Mouse (Mus musculus): Measurements from ENCODE around the gene Plg. TPM values are rescaled to one million over a fixed set of nuclear protein-coding genes. Genes with fewer than 3 reads are reported as not detected.

Gene Plg
- polyA plus RNA-seq, 1 experiment from 2014 or later, result 0.20 TPM

DNA sequence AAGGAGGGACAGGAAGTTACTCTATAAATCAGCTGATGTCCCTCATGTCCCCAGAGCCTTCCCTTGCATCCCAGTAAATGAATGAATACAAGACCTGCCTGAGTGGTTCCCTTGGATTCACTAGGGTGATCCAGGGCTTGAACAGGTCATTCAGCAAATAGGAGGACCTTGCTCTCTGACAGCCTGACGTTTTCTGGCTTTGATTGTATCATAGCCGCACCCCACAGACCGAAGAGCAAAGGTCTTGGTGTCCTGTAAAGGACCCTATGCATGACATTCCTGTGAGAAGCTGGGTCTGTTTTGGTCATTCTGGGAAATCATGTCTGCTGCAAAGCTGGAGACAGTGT is 34.5 kb downstream of the Plg start:
- Histone ChIP-seq H3K4me3 (replicated peaks; ENCODE audit: low read length) (no peak overlapping the region), H3K4me1 (replicated peaks; ENCODE audit: control insufficient read depth, insufficient read depth, low read length) (0 out of 2 replicates have a peak, but pooled peaks cover 2% of the 10 kb centered on the region), H3K4me2 (replicated peaks) (no peak overlapping the region), H3K27ac (no peak overlapping the region), H3K27me3 (ENCODE audit: control insufficient read depth, insufficient read depth, low read length) (no peaks in the 10 kb centered on the region), H3K9me3 (ENCODE audit: control insufficient read depth, low read length) (no peaks in the 10 kb centered on the region), H3K36me3 (replicated peaks; ENCODE audit: control insufficient read depth, insufficient read depth) (no peaks in the 10 kb centered on the region), H3K9ac (no peak overlapping the region)
- ATAC-seq (ENCODE audit: low FRiP score) (no peak), DNase-seq (ENCODE audit: low spot score) (no peak)
- WGBS, result 75% methylated on average over 3 of the region's 3 CpGs

DNA sequence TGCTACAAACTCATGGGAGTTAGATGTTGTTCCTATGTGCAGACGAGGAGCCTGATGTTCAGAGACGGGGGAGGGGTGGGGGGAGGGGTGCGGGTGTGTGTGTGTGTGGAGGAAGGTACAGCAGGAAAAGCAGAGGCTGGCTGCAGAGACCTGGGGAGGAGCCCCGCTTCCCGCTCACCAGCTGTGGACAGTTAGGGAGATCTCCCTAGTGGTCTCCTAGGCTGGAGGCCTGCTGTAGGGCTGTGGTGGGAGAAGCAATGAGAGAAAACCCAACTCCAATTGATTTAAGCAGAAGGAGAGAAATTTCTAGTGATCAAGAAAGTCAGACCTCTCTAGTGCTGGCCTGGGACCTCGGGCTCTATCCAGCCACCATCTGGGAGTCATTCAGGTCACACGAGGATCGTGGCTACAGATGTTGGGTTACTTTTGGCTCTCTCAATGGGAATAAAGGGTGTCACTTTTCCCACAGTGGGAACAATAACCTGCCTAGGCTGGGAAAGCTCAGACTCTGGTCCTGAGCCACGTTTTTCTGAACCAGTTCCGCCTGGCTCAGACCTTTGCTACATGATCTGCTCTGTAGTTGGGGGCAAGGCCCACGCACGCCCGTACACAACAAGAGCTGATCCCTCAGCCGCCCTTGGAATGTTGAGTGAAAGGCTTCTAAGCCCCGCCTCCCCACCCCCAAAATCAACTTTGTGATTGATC is 36.8 kb downstream of the Plg start:
- DNase-seq (ENCODE audit: low spot score) (no peak), ATAC-seq (ENCODE audit: low FRiP score) (peak; percentile 29; the same call in 1 of the 2 replicates)
- 54% methylated on average over 15 of the region's 15 CpGs for WGBS
- Histone ChIP-seq H3K4me1 (replicated peaks; ENCODE audit: control insufficient read depth, insufficient read depth, low read length) (no peaks in the 10 kb centered on the region), H3K4me2 (replicated peaks) (no peak overlapping the region), H3K27ac (no peak overlapping the region), H3K4me3 (replicated peaks; ENCODE audit: low read length) (no peak overlapping the region), H3K36me3 (replicated peaks; ENCODE audit: control insufficient read depth, insufficient read depth) (no peaks in the 10 kb centered on the region), H3K27me3 (ENCODE audit: control insufficient read depth, insufficient read depth, low read length) (no peaks in the 10 kb centered on the region), H3K9me3 (ENCODE audit: control insufficient read depth, low read length) (no peaks in the 10 kb centered on the region), H3K9ac (no peak overlapping the region)

DNA sequence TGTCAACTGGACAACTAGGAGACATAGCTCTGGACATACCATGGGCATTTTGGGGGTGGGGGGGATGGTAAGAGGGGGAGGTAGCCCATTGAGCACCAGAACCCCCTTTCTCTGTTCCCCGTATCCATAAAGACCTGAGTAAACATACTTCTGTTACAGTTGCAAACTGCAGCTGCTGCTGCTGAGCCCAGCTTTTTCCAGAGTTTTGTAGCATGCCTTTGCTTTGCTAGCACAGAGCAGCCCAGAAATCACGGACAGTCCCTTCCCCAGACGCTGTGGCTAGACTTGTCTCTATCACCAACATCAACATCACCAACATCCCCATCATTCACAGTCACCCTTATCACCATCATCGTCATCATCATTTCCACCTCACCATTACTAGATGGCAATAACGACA is 37.3 kb downstream of the Plg start:
- H3K4me2 ChIP-seq (replicated peaks), result no peak overlapping the region
- H3K9ac ChIP-seq, result no peak overlapping the region
- no peak overlapping the region for H3K27ac ChIP-seq
- H3K36me3 ChIP-seq (replicated peaks; ENCODE audit: control insufficient read depth, insufficient read depth), result no peaks in the 10 kb centered on the region
- ATAC-seq (ENCODE audit: low FRiP score), result no peak; the same call in 1 of the 2 replicates
- H3K4me1 ChIP-seq (replicated peaks; ENCODE audit: control insufficient read depth, insufficient read depth, low read length), result no peaks in the 10 kb centered on the region
- WGBS, result 73% methylated on average over 5 of the region's 5 CpGs
- no peak overlapping the region for H3K4me3 ChIP-seq (replicated peaks; ENCODE audit: low read length)
- H3K9me3 ChIP-seq (ENCODE audit: control insufficient read depth, low read length), result no peaks in the 10 kb centered on the region
- no peaks in the 10 kb centered on the region for H3K27me3 ChIP-seq (ENCODE audit: control insufficient read depth, insufficient read depth, low read length)
- no peak for DNase-seq (ENCODE audit: low spot score)

DNA sequence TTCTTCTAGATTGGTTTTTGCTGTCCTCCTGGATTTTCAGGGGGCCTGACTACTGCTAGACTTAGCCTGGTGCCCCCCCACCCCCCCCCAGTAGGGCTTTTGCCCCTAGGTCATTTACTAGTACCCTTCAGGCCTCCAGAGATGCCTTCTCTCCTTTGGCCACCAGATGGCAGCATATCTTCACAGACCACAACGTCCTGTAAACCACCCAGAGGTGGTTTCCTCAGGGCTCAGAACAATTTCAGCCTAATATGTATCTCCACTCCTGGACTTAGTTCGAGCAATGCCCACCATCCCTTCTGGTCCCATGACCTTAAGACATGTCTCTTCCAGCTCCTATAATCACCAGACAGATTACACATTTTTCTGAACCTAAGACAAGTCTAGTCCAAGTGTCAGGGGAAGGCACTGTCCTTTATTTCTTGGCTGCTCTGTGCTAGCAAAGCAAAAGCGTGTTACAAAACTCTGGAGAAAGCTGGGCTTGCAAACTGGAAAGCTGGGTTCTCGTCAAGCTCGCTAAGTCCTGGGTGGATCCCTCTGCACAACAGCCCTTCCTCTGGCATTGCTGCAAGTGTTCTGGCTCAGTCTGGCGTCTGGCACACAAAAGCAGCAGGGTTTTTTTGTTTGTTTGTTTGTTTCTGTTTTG is 38.0 kb downstream of the Plg start:
- peak; percentile 90 for DNase-seq (ENCODE audit: low spot score)
- H3K27ac ChIP-seq, result no peak overlapping the region
- no peak overlapping the region for H3K9ac ChIP-seq
- ATAC-seq (ENCODE audit: low FRiP score), result peak; percentile 62; the same call in 1 of the 2 replicates
- H3K9me3 ChIP-seq (ENCODE audit: control insufficient read depth, low read length), result no peaks in the 10 kb centered on the region
- H3K4me3 ChIP-seq (replicated peaks; ENCODE audit: low read length), result no peak overlapping the region
- 51% methylated on average over 6 of the region's 6 CpGs for WGBS
- no peaks in the 10 kb centered on the region for H3K27me3 ChIP-seq (ENCODE audit: control insufficient read depth, insufficient read depth, low read length)
- no peaks in the 10 kb centered on the region for H3K36me3 ChIP-seq (replicated peaks; ENCODE audit: control insufficient read depth, insufficient read depth)
- H3K4me2 ChIP-seq (replicated peaks), result no peak overlapping the region
- H3K4me1 ChIP-seq (replicated peaks; ENCODE audit: control insufficient read depth, insufficient read depth, low read length), result no peaks in the 10 kb centered on the region

DNA sequence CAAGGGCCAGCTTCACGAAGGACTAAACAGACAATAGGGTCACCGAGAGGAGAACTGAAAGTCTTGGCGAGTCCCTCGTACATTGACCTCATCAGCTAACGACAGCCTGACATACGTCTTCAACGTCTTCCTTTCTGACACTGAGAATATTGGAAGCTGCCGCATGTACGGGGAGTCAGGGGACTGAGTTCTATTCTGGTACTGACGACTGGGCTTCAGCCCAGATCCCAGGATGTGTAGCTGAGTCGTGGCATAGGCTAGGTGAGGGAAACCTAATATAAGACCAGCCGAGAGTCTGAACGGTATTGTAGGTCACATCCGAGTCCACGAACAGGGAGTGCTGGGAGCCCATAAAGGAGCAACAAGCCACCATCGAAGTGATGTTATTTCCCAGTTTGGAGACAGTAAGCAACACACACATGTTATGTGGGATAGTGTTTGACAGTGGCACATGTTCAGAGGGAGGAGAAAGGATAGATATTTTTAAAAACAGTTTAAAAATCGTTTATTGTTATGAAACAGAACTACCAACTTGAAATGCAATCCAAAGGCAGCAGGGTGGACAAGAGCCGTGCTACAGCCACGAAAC is 41.2 kb downstream of the Plg start:
- 70% methylated on average over 19 of the region's 19 CpGs for WGBS
- no peaks in the 10 kb centered on the region for H3K36me3 ChIP-seq (replicated peaks; ENCODE audit: control insufficient read depth, insufficient read depth)
- DNase-seq (ENCODE audit: low spot score) (no peak), ATAC-seq (ENCODE audit: low FRiP score) (no peak)
- H3K27ac ChIP-seq, result no peak overlapping the region
- no peak overlapping the region for H3K4me3 ChIP-seq (replicated peaks; ENCODE audit: low read length)
- H3K4me1 ChIP-seq (replicated peaks; ENCODE audit: control insufficient read depth, insufficient read depth, low read length), result no peaks in the 10 kb centered on the region
- no peak overlapping the region for H3K9ac ChIP-seq
- H3K27me3 ChIP-seq (ENCODE audit: control insufficient read depth, insufficient read depth, low read length), result no peaks in the 10 kb centered on the region
- no peak overlapping the region for H3K4me2 ChIP-seq (replicated peaks)
- H3K9me3 ChIP-seq (ENCODE audit: control insufficient read depth, low read length), result no peaks in the 10 kb centered on the region

DNA sequence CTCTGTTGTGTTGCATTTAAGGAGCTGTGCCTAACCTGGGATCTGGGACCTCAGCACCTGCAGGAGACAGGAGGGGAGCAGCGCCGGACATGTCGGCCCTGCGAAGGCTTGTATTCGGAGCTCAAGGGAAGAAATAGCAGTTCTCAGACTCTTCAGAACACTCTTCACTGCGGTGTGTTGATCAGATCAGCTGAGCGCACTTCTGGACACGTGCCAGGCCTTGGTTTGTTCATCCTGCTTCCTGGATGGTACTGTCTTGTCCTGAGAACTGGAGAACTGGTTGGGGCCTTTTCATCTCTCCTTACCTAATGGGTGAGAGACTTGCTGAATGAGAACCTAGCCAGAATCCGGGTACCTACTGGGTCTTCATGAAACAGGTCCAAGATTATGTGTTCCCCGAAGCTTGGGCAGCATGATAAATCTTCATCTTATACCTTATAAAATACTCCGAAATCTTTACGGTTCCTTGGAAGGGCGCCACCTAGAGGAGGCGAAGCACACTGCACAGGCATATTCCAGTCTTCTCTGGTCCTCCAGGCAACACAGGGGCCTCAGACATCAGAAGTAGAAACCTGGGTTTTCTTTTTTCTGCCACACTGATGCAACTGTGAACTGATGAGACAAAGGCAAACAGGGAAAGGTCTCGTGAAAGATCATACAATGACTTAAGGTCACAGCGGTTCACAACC is 42.6 kb downstream of the Plg start:
- H3K4me1 ChIP-seq (replicated peaks; ENCODE audit: control insufficient read depth, insufficient read depth, low read length), result no peaks in the 10 kb centered on the region
- H3K36me3 ChIP-seq (replicated peaks; ENCODE audit: control insufficient read depth, insufficient read depth), result no peaks in the 10 kb centered on the region
- WGBS, result 66% methylated on average over 16 of the region's 16 CpGs
- DNase-seq (ENCODE audit: low spot score) (no peak), ATAC-seq (ENCODE audit: low FRiP score) (no peak)
- H3K4me3 ChIP-seq (replicated peaks; ENCODE audit: low read length), result no peak overlapping the region
- H3K9me3 ChIP-seq (ENCODE audit: control insufficient read depth, low read length), result no peaks in the 10 kb centered on the region
- no peak overlapping the region for H3K4me2 ChIP-seq (replicated peaks)
- H3K27me3 ChIP-seq (ENCODE audit: control insufficient read depth, insufficient read depth, low read length), result no peaks in the 10 kb centered on the region
- H3K9ac ChIP-seq, result no peak overlapping the region
- H3K27ac ChIP-seq, result no peak overlapping the region

DNA sequence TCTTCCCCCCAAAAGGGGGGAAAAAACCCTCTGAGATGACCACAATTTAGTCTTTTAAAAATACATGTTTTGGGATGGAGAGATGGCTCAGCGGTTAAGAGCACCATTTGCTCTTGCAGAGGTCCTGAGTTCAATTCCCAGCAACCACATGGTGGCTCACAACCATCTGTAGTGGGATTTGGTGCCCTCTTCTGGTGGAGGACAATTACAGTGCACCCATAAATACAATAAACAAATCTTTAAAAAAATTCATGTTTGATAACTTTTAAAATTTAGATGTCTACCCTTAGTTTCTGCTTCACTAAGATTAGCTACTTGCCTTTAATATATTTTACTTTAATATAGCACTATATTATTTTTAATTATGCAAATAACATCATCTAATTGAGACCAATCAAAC is 43.7 kb downstream of the Plg start:
- Histone ChIP-seq H3K27me3 (ENCODE audit: control insufficient read depth, insufficient read depth, low read length) (no peaks in the 10 kb centered on the region), H3K9ac (no peak overlapping the region), H3K9me3 (ENCODE audit: control insufficient read depth, low read length) (no peaks in the 10 kb centered on the region), H3K27ac (no peak overlapping the region), H3K4me3 (replicated peaks; ENCODE audit: low read length) (no peak overlapping the region), H3K4me2 (replicated peaks) (no peak overlapping the region), H3K4me1 (replicated peaks; ENCODE audit: control insufficient read depth, insufficient read depth, low read length) (no peaks in the 10 kb centered on the region), H3K36me3 (replicated peaks; ENCODE audit: control insufficient read depth, insufficient read depth) (no peaks in the 10 kb centered on the region)
- no peak for DNase-seq (ENCODE audit: low spot score)
- no peak for ATAC-seq (ENCODE audit: low FRiP score)
- WGBS, result 88% methylated on average over 1 of the region's 1 CpGs

DNA sequence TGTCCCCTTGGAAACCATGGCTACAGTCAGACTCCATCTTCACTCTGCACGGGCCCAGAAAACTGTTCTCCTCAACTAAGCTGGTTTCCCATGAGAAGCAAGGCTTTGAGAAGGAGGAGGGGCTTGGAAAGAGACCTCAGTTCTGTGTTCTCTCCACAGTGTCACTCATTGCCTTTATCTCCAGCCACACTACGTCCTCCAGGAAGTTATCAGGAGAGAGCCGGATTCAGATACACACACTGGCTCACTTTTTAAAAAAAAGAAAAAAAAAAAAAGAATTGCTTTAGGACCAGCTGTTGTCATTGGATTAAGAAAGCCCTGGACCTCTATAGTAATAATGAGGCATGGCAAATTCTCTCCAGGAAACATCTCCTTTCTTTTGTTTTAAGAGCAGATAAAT is 48.7 kb downstream of the Plg start:
- WGBS, result 38% methylated on average over 3 of the region's 3 CpGs
- Histone ChIP-seq H3K36me3 (replicated peaks; ENCODE audit: control insufficient read depth, insufficient read depth) (no peaks in the 10 kb centered on the region), H3K27ac (no peak overlapping the region), H3K4me1 (replicated peaks; ENCODE audit: control insufficient read depth, insufficient read depth, low read length) (0 out of 2 replicates have a peak, but pooled peaks cover 7% of the 10 kb centered on the region), H3K27me3 (ENCODE audit: control insufficient read depth, insufficient read depth, low read length) (no peaks in the 10 kb centered on the region), H3K4me3 (replicated peaks; ENCODE audit: low read length) (no peak overlapping the region), H3K9ac (no peak overlapping the region), H3K9me3 (ENCODE audit: control insufficient read depth, low read length) (no peaks in the 10 kb centered on the region), H3K4me2 (replicated peaks) (no peak overlapping the region)
- ATAC-seq (ENCODE audit: low FRiP score) (no peak), DNase-seq (ENCODE audit: low spot score) (no peak)

DNA sequence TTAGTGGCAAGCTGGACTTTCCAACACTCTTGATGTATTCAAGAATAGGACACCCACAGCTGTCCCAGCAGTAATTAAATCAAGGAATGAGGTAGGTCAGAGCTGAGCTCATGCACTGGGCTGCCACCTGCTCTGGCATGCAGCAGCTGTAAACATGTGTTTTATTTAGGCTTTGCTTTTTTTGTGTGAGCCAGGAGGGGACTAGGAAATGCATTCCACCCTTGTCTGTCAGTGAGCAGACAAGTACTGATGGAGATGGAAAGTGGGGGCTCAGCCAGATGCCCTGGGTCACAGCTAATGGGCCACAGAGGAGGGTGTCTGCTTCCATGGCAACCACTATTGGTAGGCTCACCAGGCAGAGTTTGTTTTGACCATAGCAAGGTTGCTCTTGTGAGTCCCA is 50.0 kb downstream of the Plg start:
- ATAC-seq (ENCODE audit: low FRiP score), result no peak
- no peak for DNase-seq (ENCODE audit: low spot score)
- H3K9me3 ChIP-seq (ENCODE audit: control insufficient read depth, low read length), result no peaks in the 10 kb centered on the region
- no peak overlapping the region for H3K4me2 ChIP-seq (replicated peaks)
- H3K27ac ChIP-seq, result no peak overlapping the region
- H3K36me3 ChIP-seq (replicated peaks; ENCODE audit: control insufficient read depth, insufficient read depth), result no peaks in the 10 kb centered on the region
- H3K4me1 ChIP-seq (replicated peaks; ENCODE audit: control insufficient read depth, insufficient read depth, low read length), result 0 out of 2 replicates have a peak, but pooled peaks cover 7% of the 10 kb centered on the region
- H3K4me3 ChIP-seq (replicated peaks; ENCODE audit: low read length), result no peak overlapping the region
- H3K27me3 ChIP-seq (ENCODE audit: control insufficient read depth, insufficient read depth, low read length), result no peaks in the 10 kb centered on the region
- H3K9ac ChIP-seq, result no peak overlapping the region

All from hindbrain, embryonic 14.5 days (tissue).